Mouse (Mus musculus) frontal cortex, postnatal 25 days (tissue): ENCODE results near the gene Tmub2.

Experiments
- DNase-seq, 2 experiments: peaks; one replicate each; pipeline ENCODE4 v3.0.0; 2022; ENCODE audit warnings: low spot score in 2 of 2

The Tmub2 gene

GRCm38 (mm10) chr11:102308104-102308503 is 23.4 kb downstream of the Tmub2 start:
- DNase-seq, result no peak

GRCm38 (mm10) chr11:102308979-102309378 is 24.2 kb downstream of the Tmub2 start:
- DNase-seq, result peak; percentile 96

- no peak for DNase-seq
Measured at GRCm38 (mm10) chr11:102309821-102310617, 25.3 kb downstream of the Tmub2 start.

- no peak for DNase-seq
Measured at GRCm38 (mm10) chr11:102310768-102311695, 26.3 kb downstream of the Tmub2 start.

GRCm38 (mm10) chr11:102311966-102312365 is 27.2 kb downstream of the Tmub2 start:
- DNase-seq, result no peak

- no peak for DNase-seq
Measured at GRCm38 (mm10) chr11:102312586-102312985, 27.9 kb downstream of the Tmub2 start.

GRCm38 (mm10) chr11:102314321-102314720 is 29.6 kb downstream of the Tmub2 start:
- DNase-seq, result no peak

GRCm38 (mm10) chr11:102315690-102316571 is 31.2 kb downstream of the Tmub2 start:
- no peak for DNase-seq

GRCm38 (mm10) chr11:102316572-102317297 is 32.0 kb downstream of the Tmub2 start:
- DNase-seq, result peak; percentile 64

GRCm38 (mm10) chr11:102317298-102317900 is 32.7 kb downstream of the Tmub2 start:
- DNase-seq, result peak; percentile 36 to 37

GRCm38 (mm10) chr11:102317901-102318575 is 33.3 kb downstream of the Tmub2 start:
- no peak for DNase-seq

GRCm38 (mm10) chr11:102318576-102319409 is 34.1 kb downstream of the Tmub2 start:
- peak; percentile 42 to 48 for DNase-seq

GRCm38 (mm10) chr11:102319410-102319792 is 34.7 kb downstream of the Tmub2 start, which contains the start of gene Ubtf:
Gene Ubtf (minus strand): TSS chr11:102319742.
- DNase-seq, result peak; percentile 60 to 70

- peak; percentile 80 to 86 for DNase-seq
Measured at GRCm38 (mm10) chr11:102319941-102320685, 35.4 kb downstream of the Tmub2 start.

- DNase-seq, result peak; percentile 25 to 66
Measured at GRCm38 (mm10) chr11:102320686-102321005, 35.9 kb downstream of the Tmub2 start.

GRCm38 (mm10) chr11:102321931-102322330 is 37.2 kb downstream of the Tmub2 start:
- no peak for DNase-seq

GRCm38 (mm10) chr11:102323516-102323915 is 38.8 kb downstream of the Tmub2 start:
- no peak for DNase-seq

GRCm38 (mm10) chr11:102327250-102327649 is 42.5 kb downstream of the Tmub2 start:
- no peak for DNase-seq
